Mouse (Mus musculus): ENCODE results near the gene Hsd3b7.

DNA sequence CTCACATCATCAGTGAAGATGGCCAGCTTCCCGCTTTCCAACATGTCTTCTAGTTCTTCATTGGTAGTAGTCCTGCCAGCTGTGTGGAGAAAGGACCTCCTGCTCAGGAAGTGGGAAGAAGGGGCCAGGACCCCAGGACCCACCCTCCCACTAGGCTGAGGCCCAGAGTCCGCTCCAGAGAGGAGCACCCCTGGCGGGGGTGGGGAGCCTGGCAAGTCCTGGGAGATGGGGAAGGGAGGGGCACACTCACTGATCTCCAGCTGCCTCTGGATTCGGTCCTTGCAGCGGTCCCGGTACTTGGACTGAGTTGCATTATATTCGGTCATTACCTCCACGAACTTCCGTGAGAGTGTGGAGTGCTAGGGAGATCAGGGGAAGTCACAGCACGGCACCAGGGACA is 10.2 kb downstream of the Hsd3b7 start:
- TF ChIP-seq CTCF (IDR thresholded peaks at IDR 0.05; ENCODE audit: low read depth): no peak
- TF ChIP-seq EP300 (IDR thresholded peaks at IDR 0.05; ENCODE audit: low read depth): no peak
